In the genomic region with DNA sequence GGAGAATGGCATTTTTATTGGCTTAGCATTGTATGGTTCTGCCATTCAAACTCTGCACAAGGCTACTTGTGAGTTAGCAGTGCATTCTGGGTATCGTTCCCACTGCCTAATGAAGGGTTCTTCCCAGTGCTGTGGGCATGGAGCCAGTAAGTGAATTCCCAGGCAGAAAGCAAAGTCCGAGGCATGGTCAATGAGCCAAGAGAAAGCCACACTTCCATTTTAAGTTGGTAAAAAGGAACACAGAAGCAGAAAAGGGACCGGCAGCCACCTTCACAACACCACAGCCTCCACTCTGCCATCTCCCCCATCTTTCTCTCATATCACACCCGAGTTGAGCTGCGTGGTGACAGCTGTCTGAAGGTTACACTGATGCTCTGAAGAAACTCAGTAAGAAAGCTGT, we compare ENCODE assay signal across 8 mouse cellular contexts.
DNase-seq lines count a peak whose midpoint lies in the region; ATAC-seq and TF ChIP-seq lines count a peak whose summit lies in the region.

No protein-coding gene starts in this region.

- H3K4me3 ChIP-seq in lung, embryonic 14.5 days (ENCODE audit: low read depth, low read length) = no peak overlapping the region
- H3K4me3 ChIP-seq in lung, adult 2 months (replicated peaks; ENCODE audit: extremely low read depth, low read depth, low read length) = no peak overlapping the region
- H3K4me3 ChIP-seq in limb, embryonic 12.5 days (replicated peaks) = no peak overlapping the region

- H3K27ac ChIP-seq in lung, embryonic 14.5 days (ENCODE audit: low read depth) = peak overlapping the region; percentile 34; the same call in 1 of the 2 replicates
- peak overlapping the region; percentile 93 for H3K27ac ChIP-seq in limb, embryonic 12.5 days

- 31% methylated on average over 5 of the region's 5 CpGs for WGBS in lung, embryonic 14.5 days
- WGBS in lung, adult 2 months = 54% methylated on average over 5 of the region's 5 CpGs
- 67% methylated on average over 5 of the region's 5 CpGs for WGBS in limb, embryonic 12.5 days

- no peak for TF ChIP-seq CTCF in lung, embryonic 14.5 days (IDR thresholded peaks at IDR 0.05; ENCODE audit: low read depth)
- TF ChIP-seq CTCF in lung, adult 2 months (IDR thresholded peaks at IDR 0.05; ENCODE audit: insufficient read depth, low read length) = no peak

- no peak for TF ChIP-seq POLR2A in lung, adult 2 months (IDR thresholded peaks at IDR 0.05; ENCODE audit: borderline replicate concordance, extremely low read depth, low read depth, low read length)

- H3K9me3 ChIP-seq in lung, embryonic 14.5 days (ENCODE audit: low read depth, low read length) = no peaks in the 10 kb centered on the region
- H3K9me3 ChIP-seq in limb, embryonic 12.5 days = no peaks in the 10 kb centered on the region

- peak; percentile 83 for DNase-seq in lung, embryonic 14.5 days
- no peak for DNase-seq in lung, adult 2 months
- peak; percentile 28 for DNase-seq in heart, postnatal 25 days (ENCODE audit: low spot score)
- no peak for DNase-seq in embryo, embryonic 10 days (ENCODE audit: low spot score)
- DNase-seq in ovary, adult 18-20 months (ENCODE audit: low spot score) = no peak
- no peak for DNase-seq in embryo, embryonic 10.5 days (ENCODE audit: low spot score)

- H3K4me1 ChIP-seq in lung, embryonic 14.5 days (ENCODE audit: insufficient read depth) = no peaks in the 10 kb centered on the region
- no peaks in the 10 kb centered on the region for H3K4me1 ChIP-seq in lung, adult 2 months (ENCODE audit: control insufficient read depth, insufficient read depth, low read length)
- peaks cover 77% of the 10 kb centered on the region for H3K4me1 ChIP-seq in limb, embryonic 12.5 days (replicated peaks)

- no peak overlapping the region for H3K9ac ChIP-seq in lung, embryonic 14.5 days
- H3K9ac ChIP-seq in limb, embryonic 12.5 days (replicated peaks) = no peak overlapping the region

- H3K27me3 ChIP-seq in lung, embryonic 14.5 days (ENCODE audit: insufficient read depth, low read length) = no peaks in the 10 kb centered on the region
- H3K27me3 ChIP-seq in limb, embryonic 12.5 days = no peaks in the 10 kb centered on the region

- H3K36me3 ChIP-seq in lung, embryonic 14.5 days (ENCODE audit: insufficient read depth) = no peaks in the 10 kb centered on the region
- H3K36me3 ChIP-seq in limb, embryonic 12.5 days = no peaks in the 10 kb centered on the region

- ATAC-seq in lung, embryonic 14.5 days (ENCODE audit: insufficient read depth) = peak; percentile 71; the same call in 1 of the 2 replicates
- ATAC-seq in frontal cortex, adult (ENCODE audit: low TSS enrichment) = peak; percentile 39
- no peak for ATAC-seq in limb, embryonic 12.5 days (ENCODE audit: insufficient number of reproducible peaks, insufficient read depth, low FRiP score, low TSS enrichment, low read depth)

- intact Hi-C loops in heart, postnatal 25 days (cut with DNase I) = no loop called here

- H3K4me2 ChIP-seq in lung, embryonic 14.5 days = peak overlapping the region; percentile 24
- H3K4me2 ChIP-seq in limb, embryonic 12.5 days = peak overlapping the region; percentile 15; the same call in 1 of the 2 replicates

Comparison
In these comparisons a context has a peak if more than half of its experiments do, and no peak if none do; other contexts are left out.
1. DNase-seq: peak in lung, embryonic 14.5 days (single experiment) and heart, postnatal 25 days (single experiment); none in lung, adult 2 months (single experiment), embryo, embryonic 10 days (single experiment), ovary, adult 18-20 months (single experiment) and embryo, embryonic 10.5 days (single experiment).